Mouse (Mus musculus) small intestine, adult 2 months (tissue): ENCODE data around the gene Ass1. TPM values are rescaled to one million over a fixed set of nuclear protein-coding genes. Genes with fewer than 3 reads are reported as not detected.

Experiments
- H3K27ac ChIP-seq: fragments of 200-500 bp; 2 replicates; pipeline ENCODE4 v1.5.1; 2012; ENCODE audit warnings: low read depth, low read length, control low read depth, inconsistent platforms; ENCODE audit not compliant: insufficient read depth
- H3K27me3 ChIP-seq: fragments of 200-500 bp; 2 replicates; pipeline ENCODE4 v1.6.1; 2012; ENCODE audit warnings: mild to moderate bottlenecking, moderate library complexity, low read length, inconsistent platforms; ENCODE audit not compliant: control insufficient read depth, insufficient read depth
- H3K36me3 ChIP-seq: fragments of 200-500 bp; 2 replicates; pipeline ENCODE4 v1.6.1; 2012; ENCODE audit warnings: mild to moderate bottlenecking, low read length, control low read depth, inconsistent platforms; ENCODE audit not compliant: control insufficient read depth, insufficient read depth
- H3K4me1 ChIP-seq: fragments of 200-500 bp; 2 replicates; pipeline ENCODE4 v1.6.1; 2012; ENCODE audit warnings: low read length, inconsistent platforms, mixed read lengths; ENCODE audit not compliant: control insufficient read depth, insufficient read depth, insufficient read length
- H3K4me3 ChIP-seq: fragments of 200-500 bp; 2 replicates; pipeline ENCODE4 v1.5.1; 2012; ENCODE audit warnings: low read depth, mild to moderate bottlenecking, control low read depth, inconsistent platforms, low read length, moderate library complexity
- CTCF ChIP-seq: fragments of 200-500 bp; IDR thresholded peaks from 2 replicates; pipeline ENCODE4 v1.5.1; 2012; ENCODE audit warnings: low read depth, mild to moderate bottlenecking, control low read depth, inconsistent platforms, low read length, moderate library complexity, mixed read lengths; ENCODE audit not compliant: insufficient replicate concordance, insufficient read length; ENCODE audit errors: extremely low read depth
- POLR2A ChIP-seq: fragments of 200-500 bp; IDR thresholded peaks from 2 replicates; pipeline ENCODE4 v1.6.1; 2012; ENCODE audit warnings: low read depth, mild to moderate bottlenecking, control low read depth, inconsistent platforms, low read length, moderate library complexity
- WGBS: fragments of 180-500 bp; shearing (Covaris S2); methylation state at CpG from one replicate; pipeline ENCODE4 v1.1.7; 2018; 5-methylcytosine and 5-hydroxymethylcytosine counted together
- polyA plus RNA-seq: library from polyadenylated mRNA; depleted of rRNA; stranded (reverse); fragments of >200 nt; gene quantifications from 2 replicates; pipeline ENCODE4 v1.2.3, GENCODE M21; 2012

Gene Ass1
- polyA plus RNA-seq, 1 experiment: 5.2 TPM

DNA sequence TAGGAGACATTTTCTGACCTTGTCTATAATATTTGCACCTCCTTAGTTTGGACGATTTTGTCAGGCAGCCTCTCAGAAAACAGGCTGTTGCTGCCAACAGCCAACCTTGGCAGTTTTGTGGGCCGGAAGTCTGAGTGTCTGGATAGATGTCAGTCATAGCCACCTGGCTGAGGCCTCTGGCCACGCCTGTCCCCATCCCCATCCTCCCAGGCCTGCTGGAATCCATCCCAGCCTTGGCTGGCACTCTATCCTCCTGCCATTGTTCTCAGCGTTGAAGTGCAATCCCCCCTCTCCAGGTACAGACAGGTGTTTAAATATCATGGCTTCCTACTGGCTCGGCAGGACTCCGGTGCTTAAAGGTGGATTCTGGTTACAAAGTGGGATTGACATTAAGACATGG, 41.3 kb downstream of the Ass1 start:
- Histone ChIP-seq H3K36me3 (no peaks in the 10 kb centered on the region), H3K27ac (no peak overlapping the region), H3K4me3 (no peak overlapping the region), H3K4me1 (peaks cover 5% of the 10 kb centered on the region), H3K27me3 (no peaks in the 10 kb centered on the region)
- whole genome bisulfite sequencing: 22% methylated on average over 6 of the region's 6 CpGs
- TF ChIP-seq CTCF: no peak

DNA sequence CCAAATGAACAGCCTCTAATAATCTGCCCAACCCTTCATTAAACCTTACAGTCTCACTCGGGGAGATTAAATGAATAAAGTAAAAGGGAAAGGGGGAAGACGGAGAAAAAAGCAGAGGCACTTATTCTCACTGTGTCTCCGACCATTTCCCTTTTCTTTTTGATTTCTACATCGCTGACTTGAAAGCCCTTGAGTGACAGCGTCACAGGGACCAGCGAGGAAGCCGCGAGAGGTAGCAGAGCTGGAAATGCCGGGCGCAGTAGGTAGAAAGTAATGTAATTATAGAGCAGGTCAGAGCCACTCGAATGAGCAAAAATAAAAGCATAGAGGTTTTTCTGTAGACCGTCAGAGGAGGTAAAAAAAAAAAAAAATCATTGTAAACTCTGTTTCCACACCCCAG, 46.5 kb downstream of the Ass1 start:
- Histone ChIP-seq H3K27me3 (no peaks in the 10 kb centered on the region), H3K36me3 (no peaks in the 10 kb centered on the region), H3K27ac (no peak overlapping the region), H3K4me1 (peaks cover 4% of the 10 kb centered on the region), H3K4me3 (no peak overlapping the region)
- WGBS: 85% methylated on average over 12 of the region's 12 CpGs
- TF ChIP-seq CTCF (no peak), POLR2A (no peak)

DNA sequence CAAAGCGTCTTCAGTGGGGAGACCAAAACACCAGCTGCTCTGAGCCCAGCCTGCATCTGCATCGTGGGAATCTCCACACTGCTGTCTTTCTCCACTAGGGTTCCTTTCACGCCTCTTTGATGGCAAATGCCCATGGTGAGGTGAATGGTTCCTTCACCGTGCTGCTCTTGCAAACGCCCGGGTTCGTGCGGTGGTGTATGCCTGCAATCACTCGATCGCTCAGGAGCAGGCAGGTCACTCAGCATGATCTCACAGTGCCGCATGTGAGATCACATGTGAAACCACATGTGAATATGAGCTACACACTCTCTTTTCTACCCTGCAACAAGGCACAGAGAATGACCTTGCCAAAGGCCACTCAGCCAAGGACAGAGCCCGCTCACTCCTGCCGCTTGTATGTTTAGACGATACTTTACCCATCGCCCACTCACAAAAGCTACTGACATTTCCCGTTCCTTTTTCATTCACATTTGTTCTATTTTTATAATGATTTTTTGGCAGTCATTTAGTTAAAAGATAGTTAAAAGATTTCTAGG, 51.9 kb downstream of the Ass1 start:
- no peak overlapping the region for H3K27ac ChIP-seq
- 84% methylated on average over 16 of the region's 16 CpGs for WGBS
- TF ChIP-seq POLR2A (no peak), CTCF (no peak)
- no peak overlapping the region for H3K4me3 ChIP-seq
- no peaks in the 10 kb centered on the region for H3K4me1 ChIP-seq
- H3K36me3 ChIP-seq: no peaks in the 10 kb centered on the region
- no peaks in the 10 kb centered on the region for H3K27me3 ChIP-seq

DNA sequence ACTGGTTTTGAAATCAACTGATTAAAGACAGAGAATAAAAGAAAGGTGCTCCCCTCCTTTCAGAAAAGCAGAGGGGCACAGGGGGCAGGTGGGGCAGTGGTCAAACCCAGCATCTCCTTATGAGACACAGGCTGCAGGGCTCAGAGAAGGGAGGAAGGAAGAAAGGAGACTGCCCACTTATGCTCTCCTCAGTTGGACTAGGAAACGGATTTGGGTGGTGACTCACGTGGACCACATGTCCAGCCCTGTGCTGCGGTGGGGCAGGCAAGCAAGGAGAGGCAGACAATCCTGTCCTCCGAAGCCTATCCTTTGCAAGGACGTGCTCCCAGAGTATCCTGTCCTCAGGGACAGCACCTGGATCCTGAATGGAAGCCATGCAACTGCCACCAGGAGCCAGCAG, 54.6 kb downstream of the Ass1 start:
- Histone ChIP-seq H3K27me3 (no peaks in the 10 kb centered on the region), H3K36me3 (no peaks in the 10 kb centered on the region), H3K4me3 (no peak overlapping the region), H3K27ac (no peak overlapping the region), H3K4me1 (no peaks in the 10 kb centered on the region)
- WGBS: 67% methylated on average over 5 of the region's 5 CpGs
- TF ChIP-seq POLR2A: no peak
- TF ChIP-seq CTCF: no peak

DNA sequence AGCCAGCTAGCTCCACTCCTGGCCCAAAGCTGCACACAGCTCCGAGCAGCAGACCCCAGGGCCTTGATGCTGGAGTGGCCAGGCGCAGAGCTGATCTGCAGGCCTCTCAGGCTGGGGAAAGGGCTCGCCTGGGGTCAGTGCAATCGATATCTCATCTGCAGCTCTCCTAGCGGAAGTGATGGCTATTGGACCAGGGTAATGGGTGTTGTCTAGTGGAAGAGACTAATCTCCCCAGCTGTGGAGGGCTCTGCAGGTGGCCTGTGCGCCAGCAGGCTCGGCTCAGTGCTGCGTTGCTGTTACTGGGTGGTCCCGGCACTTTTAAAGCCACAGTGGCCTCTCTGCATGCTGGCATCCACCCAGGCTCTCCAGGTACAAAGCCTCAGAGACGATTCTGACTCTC, 55.8 kb downstream of the Ass1 start:
- TF ChIP-seq CTCF (no peak), POLR2A (no peak)
- WGBS: 63% methylated on average over 10 of the region's 10 CpGs
- Histone ChIP-seq H3K36me3 (no peaks in the 10 kb centered on the region), H3K4me1 (no peaks in the 10 kb centered on the region), H3K27ac (no peak overlapping the region), H3K4me3 (no peak overlapping the region), H3K27me3 (no peaks in the 10 kb centered on the region)

DNA sequence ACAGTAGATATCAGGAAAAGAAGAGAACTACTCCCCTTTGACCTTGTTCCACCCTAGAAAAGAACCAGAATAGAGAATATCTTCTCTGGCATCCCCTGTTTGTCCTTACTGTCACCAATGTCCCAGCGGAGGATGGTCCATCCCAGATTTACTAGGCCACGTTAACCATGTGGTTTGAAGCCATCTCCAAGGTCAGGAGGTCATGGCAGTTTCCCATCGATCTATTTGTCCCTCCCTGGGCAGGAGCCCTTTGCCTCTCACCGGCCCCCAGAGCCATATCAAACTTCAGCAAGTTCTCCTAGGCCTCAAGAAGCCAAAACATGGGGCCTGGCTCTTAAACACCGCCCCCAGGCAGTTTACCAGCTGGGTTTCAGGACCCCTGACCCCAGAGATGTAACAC, 60.2 kb downstream of the Ass1 start:
- TF ChIP-seq POLR2A: no peak
- TF ChIP-seq CTCF: no peak
- H3K4me1 ChIP-seq: no peaks in the 10 kb centered on the region

DNA sequence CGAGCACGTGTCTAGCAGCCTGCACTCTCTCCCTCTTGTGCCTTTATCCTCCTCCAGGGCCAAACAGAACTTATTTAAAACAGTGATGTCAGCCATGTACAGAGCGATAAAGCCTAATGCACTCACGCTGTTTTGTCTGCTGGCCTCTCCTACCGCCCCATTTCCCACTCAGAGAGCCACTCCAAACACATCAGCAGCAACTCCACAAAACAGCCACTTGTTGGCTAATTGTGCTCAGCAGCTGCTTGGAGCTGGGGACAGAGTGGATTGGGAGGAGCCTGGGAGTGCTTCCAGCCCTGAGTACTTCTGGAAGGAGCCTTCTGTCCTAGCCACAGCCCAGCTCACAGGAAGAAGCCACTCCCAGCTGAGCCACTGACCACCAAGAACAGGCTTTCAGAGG, 67.0 kb downstream of the Ass1 start:
- H3K4me3 ChIP-seq: no peak overlapping the region
- H3K27me3 ChIP-seq: no peaks in the 10 kb centered on the region
- WGBS: 58% methylated on average over 5 of the region's 5 CpGs
- TF ChIP-seq POLR2A: no peak
- no peak for TF ChIP-seq CTCF
- no peaks in the 10 kb centered on the region for H3K36me3 ChIP-seq
- peaks cover 12% of the 10 kb centered on the region; the same call in 1 of the 2 replicates for H3K4me1 ChIP-seq
- H3K27ac ChIP-seq: 0 out of 2 replicates have a peak overlapping the region, but pooled peaks have one; percentile 7

More for the DNA sequence above, 60.2 kb downstream of the Ass1 start:
- Histone ChIP-seq H3K36me3 (no peaks in the 10 kb centered on the region), H3K4me3 (no peak overlapping the region), H3K27me3 (no peaks in the 10 kb centered on the region), H3K27ac (no peak overlapping the region)
- 64% methylated on average over 5 of the region's 5 CpGs for WGBS
